Mouse (Mus musculus) liver, embryonic 13.5 days (tissue): ENCODE data around the gene Mthfd2l. TPM values are rescaled to one million over a fixed set of nuclear protein-coding genes. Genes with fewer than 3 reads are reported as not detected.

ENCODE experiments used
- ATAC-seq: fragments of 200-750 bp; cut with Nextera tagmentation; 2 replicates; pipeline ENCODE4 v1.8.0; 2017; ENCODE audit warnings: low read depth, mild to moderate bottlenecking, moderate number of reproducible peaks, moderate library complexity
- DNase-seq: peaks from one replicate; pipeline ENCODE4 v3.0.0; 2022
- H3K27ac ChIP-seq: fragments of 300-500 bp; sonication (generic); 2 replicates; pipeline ENCODE4 v1.5.1; 2015; ENCODE audit warnings: moderate library complexity, mild to moderate bottlenecking, inconsistent platforms
- H3K27me3 ChIP-seq: fragments of 300-500 bp; sonication (generic); 2 replicates; pipeline ENCODE4 v1.6.1; 2015; ENCODE audit warnings: mild to moderate bottlenecking, inconsistent platforms
- H3K36me3 ChIP-seq: fragments of 300-500 bp; sonication (generic); 2 replicates; pipeline ENCODE4 v1.6.1; 2015; ENCODE audit warnings: mild to moderate bottlenecking, inconsistent platforms
- H3K4me1 ChIP-seq: fragments of 300-500 bp; sonication (generic); replicated peaks from 2 replicates; pipeline ENCODE4 v1.6.1; 2015; ENCODE audit warnings: inconsistent platforms
- H3K4me2 ChIP-seq: fragments of 300-500 bp; sonication (generic); 2 replicates; pipeline ENCODE4 v1.6.1; 2015; ENCODE audit warnings: inconsistent platforms, mild to moderate bottlenecking, moderate library complexity
- H3K4me3 ChIP-seq: fragments of 300-500 bp; sonication (generic); replicated peaks from 2 replicates; pipeline ENCODE4 v1.5.1; 2015; ENCODE audit warnings: mild to moderate bottlenecking, inconsistent platforms
- H3K9ac ChIP-seq: fragments of 300-500 bp; sonication (generic); 2 replicates; pipeline ENCODE4 v1.6.1; 2015; ENCODE audit warnings: mild to moderate bottlenecking, inconsistent platforms
- H3K9me3 ChIP-seq: fragments of 300-500 bp; sonication (generic); replicated peaks from 2 replicates; pipeline ENCODE4 v1.6.1; 2016; ENCODE audit warnings: inconsistent platforms
- WGBS: fragments of 180-500 bp; shearing (Covaris S2); methylation state at CpG from one replicate; pipeline ENCODE4 v1.1.7; 2015; ENCODE audit not compliant: insufficient replicate concordance; 5-methylcytosine and 5-hydroxymethylcytosine counted together
- polyA plus RNA-seq: library from polyadenylated mRNA; unstranded; fragments of >200 nt; fragmentation: Nextera tagmentation; extraction: Ambion mirVana; gene quantifications from 2 replicates; pipeline ENCODE4 v1.2.1, GENCODE M21; 2015

The Mthfd2l gene
- polyA plus RNA-seq: 9.7 and 10.0 TPM in 2 replicates

- H3K4me2 ChIP-seq: peak within 1 kb of the TSS; percentile 81
- H3K9me3 ChIP-seq: no peaks in the 10 kb centered on the region
- no peaks in the 10 kb centered on the region for H3K27me3 ChIP-seq
- peak; percentile 65 for DNase-seq
- H3K4me3 ChIP-seq: peak within 1 kb of the TSS; percentile 75
- WGBS: under 1% methylated on average over 73 of the region's 79 CpGs
- H3K27ac ChIP-seq: peak within 1 kb of the TSS; percentile 75
- H3K36me3 ChIP-seq: no peaks in the 10 kb centered on the region
- H3K9ac ChIP-seq: peak within 1 kb of the TSS; percentile 84
- H3K4me1 ChIP-seq: peaks cover 17% of the 10 kb centered on the region
- peak; percentile 98 for ATAC-seq
These were observed at the start of gene Mthfd2l for GRCm38 (mm10) chr5:90930971-90931851. Mthfd2l (plus strand) TSS chr5:90931117.

GRCm38 (mm10) chr5:90881682-90882081 is 49.2 kb upstream of the Mthfd2l start:
- WGBS: 79% methylated on average over 5 of the region's 5 CpGs
- H3K9me3 ChIP-seq: no peaks in the 10 kb centered on the region
- no peak overlapping the region for H3K27ac ChIP-seq
- H3K4me3 ChIP-seq: no peak overlapping the region
- ATAC-seq: no peak
- DNase-seq: no peak
- H3K36me3 ChIP-seq: no peaks in the 10 kb centered on the region
- H3K4me1 ChIP-seq: peaks cover 5% of the 10 kb centered on the region; the same call in 1 of the 2 replicates
- no peaks in the 10 kb centered on the region for H3K27me3 ChIP-seq
- no peak overlapping the region for H3K4me2 ChIP-seq
- H3K9ac ChIP-seq: no peak overlapping the region

- Histone ChIP-seq H3K9ac (no peak overlapping the region), H3K36me3 (no peaks in the 10 kb centered on the region), H3K9me3 (no peaks in the 10 kb centered on the region), H3K27ac (no peak overlapping the region), H3K27me3 (no peaks in the 10 kb centered on the region), H3K4me1 (peaks cover 5% of the 10 kb centered on the region; the same call in 1 of the 2 replicates), H3K4me3 (no peak overlapping the region), H3K4me2 (no peak overlapping the region)
- DNase-seq (no peak), ATAC-seq (no peak)
- WGBS: 69% methylated on average over 5 of the region's 5 CpGs
These were observed 48.8 kb upstream of the Mthfd2l start for GRCm38 (mm10) chr5:90882146-90882545.

GRCm38 (mm10) chr5:90884628-90885242 is 46.2 kb upstream of the Mthfd2l start:
- WGBS: 46% methylated on average over 2 of the region's 2 CpGs
- Histone ChIP-seq H3K36me3 (no peaks in the 10 kb centered on the region), H3K9ac (no peak overlapping the region), H3K27me3 (no peaks in the 10 kb centered on the region), H3K4me2 (no peak overlapping the region), H3K4me1 (peaks cover 5% of the 10 kb centered on the region; the same call in 1 of the 2 replicates), H3K27ac (no peak overlapping the region), H3K4me3 (no peak overlapping the region), H3K9me3 (no peaks in the 10 kb centered on the region)
- DNase-seq (no peak), ATAC-seq (no peak)

GRCm38 (mm10) chr5:90888661-90889060 is 42.3 kb upstream of the Mthfd2l start:
- H3K27ac ChIP-seq: no peak overlapping the region
- peaks cover 13% of the 10 kb centered on the region for H3K27me3 ChIP-seq
- no peak overlapping the region for H3K4me2 ChIP-seq
- no peak for ATAC-seq
- DNase-seq: no peak
- peaks cover 5% of the 10 kb centered on the region; the same call in 1 of the 2 replicates for H3K4me1 ChIP-seq
- no peaks in the 10 kb centered on the region for H3K36me3 ChIP-seq
- H3K9ac ChIP-seq: no peak overlapping the region
- no peaks in the 10 kb centered on the region for H3K9me3 ChIP-seq
- H3K4me3 ChIP-seq: no peak overlapping the region
- 56% methylated on average over 5 of the region's 5 CpGs for WGBS

- 13% methylated on average over 30 of the region's 30 CpGs for WGBS
- Histone ChIP-seq H3K4me1 (no peaks in the 10 kb centered on the region), H3K27ac (0 out of 2 replicates have a peak within 1 kb of the TSS, but pooled peaks have one; percentile 13), H3K9ac (peak within 1 kb of the TSS; percentile 13; the same call in 1 of the 2 replicates), H3K36me3 (no peaks in the 10 kb centered on the region), H3K9me3 (no peaks in the 10 kb centered on the region), H3K4me3 (peak within 1 kb of the TSS; percentile 45), H3K27me3 (peaks cover 13% of the 10 kb centered on the region), H3K4me2 (peak within 1 kb of the TSS; percentile 54)
- DNase-seq (no peak), ATAC-seq (peak; percentile 75)
These were observed 40.1 kb upstream of the Mthfd2l start, which contains the start of gene Cxcl1 for GRCm38 (mm10) chr5:90890519-90891463. Cxcl1 (plus strand) TSS chr5:90891241.

- peak overlapping the region; percentile 45 for H3K4me3 ChIP-seq
- ATAC-seq: no peak
- H3K27ac ChIP-seq: no peak overlapping the region
- peak overlapping the region; percentile 54 for H3K4me2 ChIP-seq
- H3K9me3 ChIP-seq: no peaks in the 10 kb centered on the region
- no peaks in the 10 kb centered on the region for H3K4me1 ChIP-seq
- H3K9ac ChIP-seq: peak overlapping the region; percentile 13; the same call in 1 of the 2 replicates
- H3K36me3 ChIP-seq: no peaks in the 10 kb centered on the region
- no peak for DNase-seq
- peaks cover 13% of the 10 kb centered on the region for H3K27me3 ChIP-seq
- WGBS: 25% methylated on average over 10 of the region's 10 CpGs
These were observed 39.5 kb upstream of the Mthfd2l start for GRCm38 (mm10) chr5:90891464-90891813.

- Histone ChIP-seq H3K27ac (no peak overlapping the region), H3K9me3 (no peaks in the 10 kb centered on the region), H3K4me3 (no peak overlapping the region), H3K4me1 (no peaks in the 10 kb centered on the region), H3K27me3 (peaks cover 13% of the 10 kb centered on the region), H3K36me3 (no peaks in the 10 kb centered on the region), H3K4me2 (no peak overlapping the region), H3K9ac (no peak overlapping the region)
- DNase-seq (no peak), ATAC-seq (no peak)
- WGBS: 52% methylated on average over 8 of the region's 8 CpGs
These were observed 36.7 kb upstream of the Mthfd2l start for GRCm38 (mm10) chr5:90894231-90894630.

GRCm38 (mm10) chr5:90897429-90897828 is 33.5 kb upstream of the Mthfd2l start:
- H3K4me3 ChIP-seq: no peak overlapping the region
- no peaks in the 10 kb centered on the region for H3K9me3 ChIP-seq
- no peak overlapping the region for H3K4me2 ChIP-seq
- DNase-seq: no peak
- H3K9ac ChIP-seq: no peak overlapping the region
- WGBS: 53% methylated on average over 3 of the region's 3 CpGs
- no peaks in the 10 kb centered on the region for H3K36me3 ChIP-seq
- H3K4me1 ChIP-seq: no peaks in the 10 kb centered on the region
- H3K27me3 ChIP-seq: no peaks in the 10 kb centered on the region
- no peak for ATAC-seq
- H3K27ac ChIP-seq: no peak overlapping the region

GRCm38 (mm10) chr5:90899308-90899707 is 31.6 kb upstream of the Mthfd2l start:
- H3K4me3 ChIP-seq: no peak overlapping the region
- H3K36me3 ChIP-seq: no peaks in the 10 kb centered on the region
- H3K9me3 ChIP-seq: no peaks in the 10 kb centered on the region
- DNase-seq: no peak
- H3K9ac ChIP-seq: no peak overlapping the region
- ATAC-seq: no peak
- no peak overlapping the region for H3K4me2 ChIP-seq
- H3K27me3 ChIP-seq: peaks cover 10% of the 10 kb centered on the region
- no peak overlapping the region for H3K27ac ChIP-seq
- 59% methylated on average over 5 of the region's 5 CpGs for WGBS
- 0 out of 2 replicates have a peak, but pooled peaks cover 6% of the 10 kb centered on the region for H3K4me1 ChIP-seq
